Mouse (Mus musculus): ENCODE data around the gene Ppip5k2. TPM values are rescaled to one million over a fixed set of nuclear protein-coding genes. Genes with fewer than 3 reads are reported as not detected.

The Ppip5k2 gene
- polyA plus RNA-seq, 1 experiment from 2014 or later = 33.2 TPM

- Histone ChIP-seq H3K36me3 (ENCODE audit: control insufficient read depth, insufficient read depth, low read length) (no peaks in the 10 kb centered on the region), H3K4me1 (ENCODE audit: control insufficient read depth, insufficient read depth, low read length) (peaks cover 4% of the 10 kb centered on the region; the same call in 1 of the 2 replicates), H3K9ac (ENCODE audit: low read depth, low read length) (no peak overlapping the region), H3K4me2 (peak overlapping the region; percentile 49), H3K27ac (ENCODE audit: low read depth, low read length) (no peak overlapping the region), H3K4me3 (ENCODE audit: low read depth, low read length) (no peak overlapping the region), H3K27me3 (ENCODE audit: control insufficient read depth, insufficient read depth, low read length) (no peaks in the 10 kb centered on the region), H3K9me3 (replicated peaks; ENCODE audit: control insufficient read depth, low read length) (no peaks in the 10 kb centered on the region)
- WGBS (ENCODE audit: insufficient replicate concordance) = 11% methylated on average over 11 of the region's 11 CpGs
- peak; percentile 46; the same call in 1 of the 2 replicates for ATAC-seq (replicated peaks; ENCODE audit: insufficient number of reproducible peaks, low FRiP score, low TSS enrichment)
Observed at GRCm38 (mm10) chr1:97698956-97699570, 71.1 kb downstream of the Ppip5k2 start.

GRCm38 (mm10) chr1:97697273-97697672 lies 72.9 kb downstream of the Ppip5k2 start:
- no peaks in the 10 kb centered on the region for H3K9me3 ChIP-seq (replicated peaks; ENCODE audit: control insufficient read depth, low read length)
- no peaks in the 10 kb centered on the region for H3K27me3 ChIP-seq (ENCODE audit: control insufficient read depth, insufficient read depth, low read length)
- H3K4me3 ChIP-seq (ENCODE audit: low read depth, low read length) = no peak overlapping the region
- 92% methylated on average over 1 of the region's 1 CpGs for WGBS (ENCODE audit: insufficient replicate concordance)
- peaks cover 4% of the 10 kb centered on the region; the same call in 1 of the 2 replicates for H3K4me1 ChIP-seq (ENCODE audit: control insufficient read depth, insufficient read depth, low read length)
- H3K36me3 ChIP-seq (ENCODE audit: control insufficient read depth, insufficient read depth, low read length) = no peaks in the 10 kb centered on the region
- H3K4me2 ChIP-seq = no peak overlapping the region
- H3K9ac ChIP-seq (ENCODE audit: low read depth, low read length) = no peak overlapping the region
- ATAC-seq (replicated peaks; ENCODE audit: insufficient number of reproducible peaks, low FRiP score, low TSS enrichment) = no peak
- H3K27ac ChIP-seq (ENCODE audit: low read depth, low read length) = no peak overlapping the region

GRCm38 (mm10) chr1:97693825-97694224 lies 76.4 kb downstream of the Ppip5k2 start:
- Histone ChIP-seq H3K4me2 (no peak overlapping the region), H3K9me3 (replicated peaks; ENCODE audit: control insufficient read depth, low read length) (no peaks in the 10 kb centered on the region), H3K27ac (ENCODE audit: low read depth, low read length) (no peak overlapping the region), H3K36me3 (ENCODE audit: control insufficient read depth, insufficient read depth, low read length) (no peaks in the 10 kb centered on the region), H3K27me3 (ENCODE audit: control insufficient read depth, insufficient read depth, low read length) (no peaks in the 10 kb centered on the region), H3K4me3 (ENCODE audit: low read depth, low read length) (no peak overlapping the region), H3K9ac (ENCODE audit: low read depth, low read length) (no peak overlapping the region), H3K4me1 (ENCODE audit: control insufficient read depth, insufficient read depth, low read length) (no peaks in the 10 kb centered on the region)
- no peak for ATAC-seq (replicated peaks; ENCODE audit: insufficient number of reproducible peaks, low FRiP score, low TSS enrichment)

GRCm38 (mm10) chr1:97688756-97689155 lies 81.5 kb downstream of the Ppip5k2 start:
- WGBS (ENCODE audit: insufficient replicate concordance) = 12% methylated on average over 3 of the region's 3 CpGs
- Histone ChIP-seq H3K27ac (ENCODE audit: low read depth, low read length) (no peak overlapping the region), H3K9me3 (replicated peaks; ENCODE audit: control insufficient read depth, low read length) (no peaks in the 10 kb centered on the region), H3K27me3 (ENCODE audit: control insufficient read depth, insufficient read depth, low read length) (no peaks in the 10 kb centered on the region), H3K9ac (ENCODE audit: low read depth, low read length) (no peak overlapping the region), H3K4me2 (no peak overlapping the region), H3K36me3 (ENCODE audit: control insufficient read depth, insufficient read depth, low read length) (no peaks in the 10 kb centered on the region), H3K4me3 (ENCODE audit: low read depth, low read length) (no peak overlapping the region), H3K4me1 (ENCODE audit: control insufficient read depth, insufficient read depth, low read length) (no peaks in the 10 kb centered on the region)
- ATAC-seq (replicated peaks; ENCODE audit: insufficient number of reproducible peaks, low FRiP score, low TSS enrichment) = peak; percentile 71; the same call in 1 of the 2 replicates

- Histone ChIP-seq H3K36me3 (ENCODE audit: control insufficient read depth, insufficient read depth, low read length) (no peaks in the 10 kb centered on the region), H3K4me2 (no peak overlapping the region), H3K9me3 (replicated peaks; ENCODE audit: control insufficient read depth, low read length) (no peaks in the 10 kb centered on the region), H3K27me3 (ENCODE audit: control insufficient read depth, insufficient read depth, low read length) (no peaks in the 10 kb centered on the region), H3K4me3 (ENCODE audit: low read depth, low read length) (no peak overlapping the region), H3K27ac (ENCODE audit: low read depth, low read length) (no peak overlapping the region), H3K4me1 (ENCODE audit: control insufficient read depth, insufficient read depth, low read length) (peaks cover 2% of the 10 kb centered on the region; the same call in 1 of the 2 replicates), H3K9ac (ENCODE audit: low read depth, low read length) (no peak overlapping the region)
- ATAC-seq (replicated peaks; ENCODE audit: insufficient number of reproducible peaks, low FRiP score, low TSS enrichment) = no peak
- 70% methylated on average over 4 of the region's 4 CpGs for WGBS (ENCODE audit: insufficient replicate concordance)
Observed at GRCm38 (mm10) chr1:97676526-97677177, 93.6 kb downstream of the Ppip5k2 start.

GRCm38 (mm10) chr1:97676115-97676514 lies 94.1 kb downstream of the Ppip5k2 start:
- no peak for ATAC-seq (replicated peaks; ENCODE audit: insufficient number of reproducible peaks, low FRiP score, low TSS enrichment)

GRCm38 (mm10) chr1:97672849-97673248 lies 97.4 kb downstream of the Ppip5k2 start:
- 39% methylated on average over 2 of the region's 2 CpGs for WGBS (ENCODE audit: insufficient replicate concordance)
- Histone ChIP-seq H3K27me3 (ENCODE audit: control insufficient read depth, insufficient read depth, low read length) (no peaks in the 10 kb centered on the region), H3K4me2 (no peak overlapping the region), H3K27ac (ENCODE audit: low read depth, low read length) (no peak overlapping the region), H3K4me3 (ENCODE audit: low read depth, low read length) (no peak overlapping the region), H3K9ac (ENCODE audit: low read depth, low read length) (no peak overlapping the region), H3K9me3 (replicated peaks; ENCODE audit: control insufficient read depth, low read length) (no peaks in the 10 kb centered on the region), H3K36me3 (ENCODE audit: control insufficient read depth, insufficient read depth, low read length) (no peaks in the 10 kb centered on the region), H3K4me1 (ENCODE audit: control insufficient read depth, insufficient read depth, low read length) (peaks cover 2% of the 10 kb centered on the region; the same call in 1 of the 2 replicates)
- no peak for ATAC-seq (replicated peaks; ENCODE audit: insufficient number of reproducible peaks, low FRiP score, low TSS enrichment)

More at GRCm38 (mm10) chr1:97676115-97676514, 94.1 kb downstream of the Ppip5k2 start:
- no peaks in the 10 kb centered on the region for H3K9me3 ChIP-seq (replicated peaks; ENCODE audit: control insufficient read depth, low read length)
- WGBS (ENCODE audit: insufficient replicate concordance) = 76% methylated on average over 2 of the region's 2 CpGs
- no peak overlapping the region for H3K27ac ChIP-seq (ENCODE audit: low read depth, low read length)
- no peak overlapping the region for H3K4me3 ChIP-seq (ENCODE audit: low read depth, low read length)
- H3K36me3 ChIP-seq (ENCODE audit: control insufficient read depth, insufficient read depth, low read length) = no peaks in the 10 kb centered on the region
- no peaks in the 10 kb centered on the region for H3K27me3 ChIP-seq (ENCODE audit: control insufficient read depth, insufficient read depth, low read length)
- H3K4me1 ChIP-seq (ENCODE audit: control insufficient read depth, insufficient read depth, low read length) = peaks cover 2% of the 10 kb centered on the region; the same call in 1 of the 2 replicates
- H3K9ac ChIP-seq (ENCODE audit: low read depth, low read length) = no peak overlapping the region
- H3K4me2 ChIP-seq = no peak overlapping the region

- Histone ChIP-seq H3K4me3 (ENCODE audit: low read depth, low read length) (no peak overlapping the region), H3K27ac (ENCODE audit: low read depth, low read length) (no peak overlapping the region), H3K4me2 (no peak overlapping the region), H3K9ac (ENCODE audit: low read depth, low read length) (no peak overlapping the region), H3K36me3 (ENCODE audit: control insufficient read depth, insufficient read depth, low read length) (no peaks in the 10 kb centered on the region), H3K4me1 (ENCODE audit: control insufficient read depth, insufficient read depth, low read length) (no peaks in the 10 kb centered on the region), H3K27me3 (ENCODE audit: control insufficient read depth, insufficient read depth, low read length) (no peaks in the 10 kb centered on the region), H3K9me3 (replicated peaks; ENCODE audit: control insufficient read depth, low read length) (no peaks in the 10 kb centered on the region)
- ATAC-seq (replicated peaks; ENCODE audit: insufficient number of reproducible peaks, low FRiP score, low TSS enrichment) = no peak
- 100% methylated on average over 1 of the region's 1 CpGs for WGBS (ENCODE audit: insufficient replicate concordance)
Observed at GRCm38 (mm10) chr1:97667288-97667687, 102.9 kb downstream of the Ppip5k2 start.

GRCm38 (mm10) chr1:97662324-97662723 lies 107.9 kb downstream of the Ppip5k2 start:
- H3K27me3 ChIP-seq (ENCODE audit: control insufficient read depth, insufficient read depth, low read length) = no peaks in the 10 kb centered on the region
- H3K4me1 ChIP-seq (ENCODE audit: control insufficient read depth, insufficient read depth, low read length) = no peaks in the 10 kb centered on the region
- no peaks in the 10 kb centered on the region for H3K36me3 ChIP-seq (ENCODE audit: control insufficient read depth, insufficient read depth, low read length)
- 24% methylated on average over 7 of the region's 7 CpGs for WGBS (ENCODE audit: insufficient replicate concordance)
- H3K9me3 ChIP-seq (replicated peaks; ENCODE audit: control insufficient read depth, low read length) = no peaks in the 10 kb centered on the region
- H3K4me3 ChIP-seq (ENCODE audit: low read depth, low read length) = peak overlapping the region; percentile 83
- peak overlapping the region; percentile 88 for H3K4me2 ChIP-seq
- no peak overlapping the region for H3K27ac ChIP-seq (ENCODE audit: low read depth, low read length)
- H3K9ac ChIP-seq (ENCODE audit: low read depth, low read length) = peak overlapping the region; percentile 85
- no peak for ATAC-seq (replicated peaks; ENCODE audit: insufficient number of reproducible peaks, low FRiP score, low TSS enrichment)
